Mouse (Mus musculus) heart, embryonic 12.5 days (tissue): ENCODE measurements around the gene Olfr1417. TPM values are rescaled to one million over a fixed set of nuclear protein-coding genes. Genes with fewer than 3 reads are reported as not detected.

Experiments used
- ATAC-seq: fragments of 200-750 bp; cut with Nextera tagmentation; 2 replicates; pipeline ENCODE4 v1.8.0; 2017; ENCODE audit warnings: moderate TSS enrichment, moderate library complexity; ENCODE audit not compliant: insufficient number of reproducible peaks, low FRiP score
- H3K27ac ChIP-seq: fragments of 300-500 bp; sonication (generic); 2 replicates; pipeline ENCODE4 v1.5.1; 2016; ENCODE audit warnings: mild to moderate bottlenecking, moderate library complexity; ENCODE audit not compliant: poor library complexity, severe bottlenecking
- H3K27me3 ChIP-seq: fragments of 300-500 bp; sonication (generic); replicated peaks from 2 replicates; pipeline ENCODE4 v1.6.1; 2016; ENCODE audit warnings: mild to moderate bottlenecking, moderate library complexity
- H3K36me3 ChIP-seq: fragments of 300-500 bp; sonication (generic); 2 replicates; pipeline ENCODE4 v1.6.1; 2016; ENCODE audit warnings: mild to moderate bottlenecking, moderate library complexity
- H3K4me1 ChIP-seq: fragments of 300-500 bp; sonication (generic); replicated peaks from 2 replicates; pipeline ENCODE4 v1.6.1; 2016; ENCODE audit warnings: mild to moderate bottlenecking
- H3K4me2 ChIP-seq: fragments of 300-500 bp; sonication (generic); 2 replicates; pipeline ENCODE4 v1.6.1; 2016; ENCODE audit warnings: mild to moderate bottlenecking, moderate library complexity
- H3K4me3 ChIP-seq: fragments of 300-500 bp; sonication (generic); 2 replicates; pipeline ENCODE4 v1.5.1; 2016; ENCODE audit warnings: mild to moderate bottlenecking
- H3K9ac ChIP-seq: fragments of 300-500 bp; sonication (generic); 2 replicates; pipeline ENCODE4 v1.6.1; 2016; ENCODE audit warnings: mild to moderate bottlenecking, moderate library complexity
- H3K9me3 ChIP-seq: fragments of 300-500 bp; sonication (generic); replicated peaks from 2 replicates; pipeline ENCODE4 v1.6.1; 2016; ENCODE audit warnings: mild to moderate bottlenecking, moderate library complexity
- WGBS: fragments of 180-500 bp; shearing (Covaris S2); methylation state at CpG from one replicate; pipeline ENCODE4 v1.1.7; 2016; 5-methylcytosine and 5-hydroxymethylcytosine counted together
- polyA plus RNA-seq: library from polyadenylated mRNA; unstranded; fragments of >200 nt; fragmentation: Nextera tagmentation; extraction: Ambion mirVana; gene quantifications from 2 replicates; pipeline ENCODE4 v1.2.1, GENCODE M21; 2016

Olfr1417 gene
- polyA plus RNA-seq, 1 experiment from 2014 or later, result 0.08 TPM

- 25% methylated on average over 6 of the region's 6 CpGs for WGBS
- peak overlapping the region; percentile 57; the same call in 1 of the 2 replicates for H3K9ac ChIP-seq
- H3K27me3 ChIP-seq, result no peaks in the 10 kb centered on the region
- no peaks in the 10 kb centered on the region for H3K36me3 ChIP-seq
- peak overlapping the region; percentile 63 for H3K4me3 ChIP-seq
- no peak overlapping the region for H3K27ac ChIP-seq
- peaks cover 4% of the 10 kb centered on the region; the same call in 1 of the 2 replicates for H3K4me1 ChIP-seq
- H3K4me2 ChIP-seq, result peak overlapping the region; percentile 89
- no peaks in the 10 kb centered on the region for H3K9me3 ChIP-seq
- ATAC-seq, result no peak
Observed at GRCm38 (mm10) chr19:11820211-11820610, 18.8 kb downstream of the Olfr1417 start.

GRCm38 (mm10) chr19:11819800-11820199 is 19.2 kb downstream of the Olfr1417 start:
- H3K9ac ChIP-seq, result peak overlapping the region; percentile 57

GRCm38 (mm10) chr19:11819143-11819700 is 19.8 kb downstream of the Olfr1417 start, which contains the start of gene Stx3:
TSS of gene Stx3 (minus strand) at chr19:11819403.
- ATAC-seq, result no peak
- WGBS, result under 1% methylated on average over 20 of the region's 20 CpGs
- no peaks in the 10 kb centered on the region for H3K27me3 ChIP-seq
- H3K36me3 ChIP-seq, result no peaks in the 10 kb centered on the region
- no peak within 1 kb of the TSS for H3K27ac ChIP-seq
- H3K4me2 ChIP-seq, result peak within 1 kb of the TSS; percentile 89
- peaks cover 4% of the 10 kb centered on the region; the same call in 1 of the 2 replicates for H3K4me1 ChIP-seq
- H3K9ac ChIP-seq, result peak within 1 kb of the TSS; percentile 77
- peak within 1 kb of the TSS; percentile 63 for H3K4me3 ChIP-seq
- no peaks in the 10 kb centered on the region for H3K9me3 ChIP-seq

More at GRCm38 (mm10) chr19:11819800-11820199, 19.2 kb downstream of the Olfr1417 start:
- peaks cover 4% of the 10 kb centered on the region; the same call in 1 of the 2 replicates for H3K4me1 ChIP-seq
- WGBS, result under 1% methylated on average over 15 of the region's 15 CpGs
- peak overlapping the region; percentile 89 for H3K4me2 ChIP-seq
- H3K4me3 ChIP-seq, result peak overlapping the region; percentile 63
- H3K9me3 ChIP-seq, result no peaks in the 10 kb centered on the region
- no peaks in the 10 kb centered on the region for H3K27me3 ChIP-seq
- no peak overlapping the region for H3K27ac ChIP-seq
- no peaks in the 10 kb centered on the region for H3K36me3 ChIP-seq
- peak; percentile 76 for ATAC-seq

- H3K4me1 ChIP-seq, result peaks cover 8% of the 10 kb centered on the region
- peak overlapping the region; percentile 77 for H3K9ac ChIP-seq
- H3K4me2 ChIP-seq, result peak overlapping the region; percentile 89
- no peaks in the 10 kb centered on the region for H3K9me3 ChIP-seq
- H3K36me3 ChIP-seq, result no peaks in the 10 kb centered on the region
- H3K27me3 ChIP-seq, result no peaks in the 10 kb centered on the region
- peak; percentile 74 for ATAC-seq
- peak overlapping the region; percentile 63 for H3K4me3 ChIP-seq
- 1% methylated on average over 73 of the region's 83 CpGs for WGBS
- no peak overlapping the region for H3K27ac ChIP-seq
Observed at GRCm38 (mm10) chr19:11818199-11819142, 20.5 kb downstream of the Olfr1417 start.

GRCm38 (mm10) chr19:11817586-11817985 is 21.4 kb downstream of the Olfr1417 start:
- no peaks in the 10 kb centered on the region for H3K9me3 ChIP-seq
- no peaks in the 10 kb centered on the region for H3K36me3 ChIP-seq
- WGBS, result 17% methylated on average over 5 of the region's 5 CpGs
- H3K27ac ChIP-seq, result no peak overlapping the region
- no peaks in the 10 kb centered on the region for H3K27me3 ChIP-seq
- ATAC-seq, result no peak
- peaks cover 12% of the 10 kb centered on the region for H3K4me1 ChIP-seq
- no peak overlapping the region for H3K9ac ChIP-seq
- peak overlapping the region; percentile 89 for H3K4me2 ChIP-seq
- H3K4me3 ChIP-seq, result peak overlapping the region; percentile 63; the same call in 1 of the 2 replicates

- H3K4me2 ChIP-seq, result no peak overlapping the region
- no peaks in the 10 kb centered on the region for H3K9me3 ChIP-seq
- ATAC-seq, result no peak
- H3K4me1 ChIP-seq, result peaks cover 15% of the 10 kb centered on the region
- H3K9ac ChIP-seq, result no peak overlapping the region
- no peaks in the 10 kb centered on the region for H3K36me3 ChIP-seq
- 30% methylated on average over 6 of the region's 6 CpGs for WGBS
- H3K4me3 ChIP-seq, result no peak overlapping the region
- H3K27me3 ChIP-seq, result no peaks in the 10 kb centered on the region
- no peak overlapping the region for H3K27ac ChIP-seq
Observed at GRCm38 (mm10) chr19:11816706-11817105, 22.3 kb downstream of the Olfr1417 start.

GRCm38 (mm10) chr19:11814742-11815333 is 24.2 kb downstream of the Olfr1417 start:
- no peak overlapping the region for H3K4me2 ChIP-seq
- 65% methylated on average over 6 of the region's 6 CpGs for WGBS
- H3K27me3 ChIP-seq, result no peaks in the 10 kb centered on the region
- no peak overlapping the region for H3K4me3 ChIP-seq
- peaks cover 15% of the 10 kb centered on the region for H3K4me1 ChIP-seq
- H3K9ac ChIP-seq, result no peak overlapping the region
- no peaks in the 10 kb centered on the region for H3K9me3 ChIP-seq
- H3K27ac ChIP-seq, result no peak overlapping the region
- no peaks in the 10 kb centered on the region for H3K36me3 ChIP-seq
- no peak for ATAC-seq

GRCm38 (mm10) chr19:11813649-11814048 is 25.4 kb downstream of the Olfr1417 start:
- Histone ChIP-seq H3K9me3 (no peaks in the 10 kb centered on the region), H3K4me1 (peaks cover 15% of the 10 kb centered on the region), H3K9ac (no peak overlapping the region), H3K4me3 (no peak overlapping the region), H3K27me3 (no peaks in the 10 kb centered on the region), H3K27ac (0 out of 2 replicates have a peak overlapping the region, but pooled peaks have one; percentile 3), H3K4me2 (no peak overlapping the region), H3K36me3 (no peaks in the 10 kb centered on the region)
- 15% methylated on average over 8 of the region's 8 CpGs for WGBS
- ATAC-seq, result peak; percentile 52; the same call in 1 of the 2 replicates

- no peaks in the 10 kb centered on the region for H3K27me3 ChIP-seq
- WGBS, result 66% methylated on average over 4 of the region's 4 CpGs
- peak overlapping the region; percentile 6; the same call in 1 of the 2 replicates for H3K27ac ChIP-seq
- H3K4me1 ChIP-seq, result peaks cover 15% of the 10 kb centered on the region
- no peak for ATAC-seq
- H3K36me3 ChIP-seq, result no peaks in the 10 kb centered on the region
- H3K4me2 ChIP-seq, result no peak overlapping the region
- H3K9me3 ChIP-seq, result no peaks in the 10 kb centered on the region
- H3K9ac ChIP-seq, result no peak overlapping the region
- no peak overlapping the region for H3K4me3 ChIP-seq
Observed at GRCm38 (mm10) chr19:11813136-11813535, 25.9 kb downstream of the Olfr1417 start.

GRCm38 (mm10) chr19:11811688-11812365 is 27.2 kb downstream of the Olfr1417 start:
- Histone ChIP-seq H3K4me2 (no peak overlapping the region), H3K27me3 (no peaks in the 10 kb centered on the region), H3K9me3 (no peaks in the 10 kb centered on the region), H3K27ac (no peak overlapping the region), H3K4me1 (peaks cover 12% of the 10 kb centered on the region), H3K36me3 (no peaks in the 10 kb centered on the region), H3K9ac (no peak overlapping the region), H3K4me3 (no peak overlapping the region)
- 40% methylated on average over 5 of the region's 5 CpGs for WGBS
- ATAC-seq, result peak; percentile 66; the same call in 1 of the 2 replicates
